Mouse (Mus musculus) heart, postnatal 0 days (tissue): ENCODE data around the gene Ep400. TPM values are rescaled to one million over a fixed set of nuclear protein-coding genes. Genes with fewer than 3 reads are reported as not detected.

Experiments used
- ATAC-seq: fragments of 200-750 bp; cut with Nextera tagmentation; 2 replicates; pipeline ENCODE4 v1.8.0; 2017; ENCODE audit warnings: low read depth, moderate number of reproducible peaks, moderate library complexity; ENCODE audit not compliant: insufficient read depth
- DNase-seq: peaks from one replicate; pipeline ENCODE4 v3.0.0-alpha.2; 2016; ENCODE audit warnings: low spot score
- H3K27ac ChIP-seq: fragments of 300-500 bp; sonication (generic); 2 replicates; pipeline ENCODE4 v1.5.1; 2014; ENCODE audit warnings: low read depth, mild to moderate bottlenecking
- H3K27me3 ChIP-seq: fragments of 300-500 bp; sonication (generic); 2 replicates; pipeline ENCODE4 v1.6.1; 2014; ENCODE audit warnings: low read length, mixed read lengths; ENCODE audit not compliant: control insufficient read depth, insufficient read depth
- H3K36me3 ChIP-seq: fragments of 300-500 bp; sonication (generic); replicated peaks from 2 replicates; pipeline ENCODE4 v1.6.1; 2014; ENCODE audit warnings: low read length, mixed read lengths; ENCODE audit not compliant: control insufficient read depth, insufficient read depth
- H3K4me1 ChIP-seq: fragments of 300-500 bp; sonication (generic); 2 replicates; pipeline ENCODE4 v1.6.1; 2014; ENCODE audit warnings: antibody characterized with exemption; ENCODE audit not compliant: control insufficient read depth, insufficient read depth
- H3K4me2 ChIP-seq: fragments of 300-500 bp; sonication (generic); 2 replicates; pipeline ENCODE4 v1.6.1; 2014; ENCODE audit warnings: low read depth, mild to moderate bottlenecking, low read length, moderate library complexity
- H3K4me3 ChIP-seq: fragments of 300-500 bp; sonication (generic); 2 replicates; pipeline ENCODE4 v1.5.1; 2014; ENCODE audit warnings: low read depth, low read length
- H3K9ac ChIP-seq: fragments of 300-500 bp; sonication (generic); replicated peaks from 2 replicates; pipeline ENCODE4 v1.6.1; 2014; ENCODE audit warnings: low read depth, low read length, mixed read lengths
- H3K9me3 ChIP-seq: fragments of 300-500 bp; sonication (generic); replicated peaks from 2 replicates; pipeline ENCODE4 v1.6.1; 2016; ENCODE audit warnings: low read length; ENCODE audit not compliant: control insufficient read depth
- CTCF ChIP-seq: IDR thresholded peaks from 2 replicates; pipeline ENCODE4 v1.5.1; 2016; ENCODE audit warnings: antibody characterized with exemption, control low read depth, low read depth
- EP300 ChIP-seq: IDR thresholded peaks from 2 replicates; pipeline ENCODE4 v1.6.1; 2016; ENCODE audit warnings: antibody characterized with exemption, low read depth
- WGBS: fragments of 180-500 bp; shearing (Covaris S2); extraction: QIAGEN DNeasy Blood & Tissue Kit; methylation state at CpG from one replicate; pipeline ENCODE4 v1.1.7; 2014; 5-methylcytosine and 5-hydroxymethylcytosine counted together
- polyA plus RNA-seq: library from polyadenylated mRNA; unstranded; fragments of >200 nt; fragmentation: Nextera tagmentation; extraction: Ambion mirVana; gene quantifications from 2 replicates; pipeline ENCODE4 v1.2.1, GENCODE M21; 2015
- total RNA-seq: library from RNA; depleted of rRNA; stranded (reverse); fragments of >200 nt; gene quantifications from 2 replicates; pipeline ENCODE4 v1.2.3, GENCODE M21; 2014; ENCODE audit warnings: low replicate concordance

The Ep400 gene
- total and polyA plus RNA-seq, 2 experiments from 2014 or later = 12.7 to 21.9 TPM

DNA sequence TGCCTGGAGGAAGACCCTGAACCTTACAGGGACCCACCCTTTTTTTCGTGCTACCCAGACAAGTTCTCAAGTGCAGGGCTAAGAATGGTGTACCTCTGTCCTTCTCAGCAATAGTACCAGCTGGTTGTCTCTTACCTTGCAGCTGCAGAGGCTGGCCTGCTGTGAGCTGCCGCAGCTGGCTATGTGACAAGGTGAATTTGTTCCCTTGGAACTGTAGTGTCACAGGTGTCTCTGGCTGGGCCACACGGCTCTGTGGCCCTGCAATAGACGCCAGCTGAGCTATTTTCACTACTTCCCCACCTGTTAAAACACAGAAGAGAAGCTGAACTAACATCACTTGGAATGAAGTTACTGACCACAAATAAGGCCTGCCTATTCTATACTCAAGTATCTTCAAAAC is 71.9 kb downstream of the Ep400 start:
- Histone ChIP-seq H3K4me3 (no peak overlapping the region), H3K4me1 (no peaks in the 10 kb centered on the region), H3K27ac (no peak overlapping the region), H3K27me3 (no peaks in the 10 kb centered on the region), H3K36me3 (peaks cover 94% of the 10 kb centered on the region), H3K9me3 (no peaks in the 10 kb centered on the region), H3K9ac (no peak overlapping the region), H3K4me2 (no peak overlapping the region)
- ATAC-seq (no peak), DNase-seq (no peak)
- no peak for TF ChIP-seq EP300
- no peak for TF ChIP-seq CTCF
- 82% methylated on average over 4 of the region's 4 CpGs for WGBS

DNA sequence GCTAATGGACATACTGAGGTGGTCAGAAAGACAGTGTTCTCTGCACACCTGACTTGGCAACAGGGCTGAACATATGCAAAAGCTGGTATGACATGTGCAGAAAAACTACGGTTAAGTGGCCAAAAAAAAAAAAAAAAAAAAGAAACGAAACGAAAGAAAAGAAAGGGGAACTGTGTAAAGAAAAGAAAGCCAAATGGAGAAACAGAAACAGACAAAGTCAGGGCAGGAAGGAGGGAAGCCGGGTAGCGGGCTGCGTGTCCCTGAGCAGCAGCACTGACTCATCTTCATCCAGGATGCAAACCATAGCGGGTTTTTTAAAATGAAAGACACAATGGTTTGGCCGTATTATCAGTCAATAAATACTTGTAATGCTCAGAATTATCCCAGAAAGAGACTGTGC is 88.5 kb downstream of the Ep400 start:
- DNase-seq (no peak), ATAC-seq (no peak)
- no peak overlapping the region for H3K27ac ChIP-seq
- 80% methylated on average over 8 of the region's 8 CpGs for WGBS
- H3K36me3 ChIP-seq = peaks cover 96% of the 10 kb centered on the region
- H3K4me1 ChIP-seq = no peaks in the 10 kb centered on the region
- no peak for TF ChIP-seq CTCF
- no peak for TF ChIP-seq EP300
- H3K4me2 ChIP-seq = no peak overlapping the region
- no peaks in the 10 kb centered on the region for H3K27me3 ChIP-seq
- H3K9me3 ChIP-seq = no peaks in the 10 kb centered on the region
- no peak overlapping the region for H3K9ac ChIP-seq
- H3K4me3 ChIP-seq = no peak overlapping the region

DNA sequence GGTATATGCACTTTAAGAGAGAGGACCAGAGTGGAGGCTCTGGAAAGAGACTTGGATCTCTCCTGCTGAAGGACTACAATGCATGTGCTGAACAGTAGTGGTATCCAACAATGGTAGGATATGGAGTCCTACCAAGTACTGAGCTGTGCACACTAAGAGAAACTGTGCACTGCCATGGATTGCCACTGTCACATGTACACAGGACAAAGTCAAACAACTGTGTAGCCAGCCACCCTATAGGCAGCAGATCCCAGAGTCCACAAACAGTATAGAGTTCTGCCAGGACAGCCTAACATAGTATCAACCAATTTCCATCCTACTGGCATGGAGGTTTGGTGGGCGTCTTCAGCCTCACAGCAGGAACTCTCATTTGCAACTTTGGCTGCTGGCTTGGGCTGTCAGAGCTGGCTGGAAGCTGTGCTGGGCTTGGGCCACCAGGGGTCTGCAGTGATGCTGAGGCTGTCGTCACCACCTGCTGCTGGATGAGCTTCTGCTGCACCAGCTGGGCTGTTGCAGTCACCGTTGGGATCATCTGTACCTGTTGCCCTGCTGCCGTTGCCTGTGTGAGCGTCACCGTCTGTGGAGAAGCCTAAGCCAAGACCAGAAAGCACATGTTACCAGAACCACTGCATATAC is 104.9 kb downstream of the Ep400 start:
- ATAC-seq = no peak
- Histone ChIP-seq H3K9ac (no peak overlapping the region), H3K4me2 (no peak overlapping the region), H3K4me3 (no peak overlapping the region), H3K27me3 (no peaks in the 10 kb centered on the region), H3K9me3 (no peaks in the 10 kb centered on the region), H3K27ac (no peak overlapping the region), H3K36me3 (peaks cover 86% of the 10 kb centered on the region), H3K4me1 (no peaks in the 10 kb centered on the region)
- no peak for DNase-seq
- WGBS = 63% methylated on average over 6 of the region's 6 CpGs
- no peak for TF ChIP-seq CTCF
- TF ChIP-seq EP300 = no peak

DNA sequence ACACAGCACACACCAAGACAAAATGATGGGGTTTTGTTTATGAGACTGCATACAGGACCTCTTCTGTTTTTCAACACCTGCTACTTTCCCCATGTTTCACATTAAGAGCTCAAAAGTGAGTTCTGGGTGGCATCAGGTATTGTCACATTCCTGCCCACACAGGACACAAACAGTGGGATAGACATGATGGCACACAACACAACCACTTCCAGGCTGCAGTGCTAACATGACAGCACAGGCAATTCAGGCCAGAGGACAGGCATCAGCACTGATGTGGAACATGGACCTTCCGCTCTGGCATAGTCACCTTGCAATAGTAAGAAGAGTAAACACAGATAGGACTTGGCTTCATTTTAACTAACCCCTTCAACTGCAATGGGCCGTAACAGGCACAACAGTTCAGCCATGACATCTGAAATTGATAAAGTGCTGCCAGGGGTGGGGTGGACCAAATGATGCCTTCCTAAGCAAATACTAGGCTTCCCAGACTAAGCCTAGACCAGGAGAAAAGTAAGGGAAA is 105.7 kb downstream of the Ep400 start:
- WGBS = 90% methylated on average over 2 of the region's 2 CpGs
- Histone ChIP-seq H3K36me3 (peaks cover 86% of the 10 kb centered on the region), H3K9me3 (no peaks in the 10 kb centered on the region), H3K9ac (no peak overlapping the region), H3K27ac (no peak overlapping the region), H3K27me3 (no peaks in the 10 kb centered on the region), H3K4me3 (no peak overlapping the region), H3K4me2 (no peak overlapping the region), H3K4me1 (no peaks in the 10 kb centered on the region)
- DNase-seq = no peak
- no peak for ATAC-seq
- TF ChIP-seq CTCF = no peak
- TF ChIP-seq EP300 = no peak

DNA sequence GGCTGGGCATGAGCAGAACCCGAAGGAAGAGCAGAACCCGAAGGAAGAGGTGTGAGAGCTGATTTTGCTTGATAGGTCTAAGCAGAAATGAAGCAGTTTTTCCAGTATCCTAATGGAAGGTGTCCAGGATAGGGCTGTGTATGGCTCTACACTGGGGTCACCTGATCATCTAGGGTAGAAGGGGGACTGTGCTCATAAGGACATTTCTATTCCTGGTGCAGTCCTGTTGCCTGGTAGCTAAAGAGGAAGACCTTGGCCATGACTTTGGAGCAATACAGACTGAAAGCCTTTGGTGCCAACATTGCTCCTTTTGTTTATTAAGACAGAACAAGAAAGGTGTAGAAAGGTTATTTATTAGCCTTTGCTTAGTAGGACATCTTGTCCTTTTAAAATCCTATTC is 106.5 kb downstream of the Ep400 start:
- Histone ChIP-seq H3K36me3 (peaks cover 84% of the 10 kb centered on the region), H3K4me2 (no peak overlapping the region)
- DNase-seq = no peak

DNA sequence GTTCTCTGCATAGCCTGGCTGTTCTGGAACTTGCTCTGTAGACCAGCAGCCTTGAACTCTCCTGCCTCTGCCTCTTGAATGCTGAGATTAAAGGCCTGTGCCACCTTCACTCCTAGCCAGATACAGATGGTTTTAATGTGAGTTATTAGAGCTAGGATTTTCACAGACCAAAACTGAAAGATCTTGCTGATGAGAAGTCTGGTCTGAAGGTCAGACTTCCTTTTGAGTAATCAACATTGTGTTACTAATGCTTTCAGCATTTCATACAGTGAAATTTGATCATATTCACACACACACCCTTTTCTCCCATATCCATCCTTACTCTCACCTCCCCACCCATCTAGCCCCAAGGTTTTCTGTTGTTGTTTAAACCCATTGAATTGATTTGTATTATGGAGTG is 110.8 kb downstream of the Ep400 start:
- ATAC-seq (no peak), DNase-seq (no peak)
- no peak for TF ChIP-seq CTCF
- H3K36me3 ChIP-seq = peaks cover 81% of the 10 kb centered on the region
- no peaks in the 10 kb centered on the region for H3K27me3 ChIP-seq
- H3K4me1 ChIP-seq = no peaks in the 10 kb centered on the region
- no peak overlapping the region for H3K4me2 ChIP-seq
- no peak overlapping the region for H3K4me3 ChIP-seq
- H3K9ac ChIP-seq = no peak overlapping the region
- H3K9me3 ChIP-seq = no peaks in the 10 kb centered on the region
- no peak overlapping the region for H3K27ac ChIP-seq

More for the DNA sequence above, 106.5 kb downstream of the Ep400 start:
- 71% methylated on average over 2 of the region's 2 CpGs for WGBS
- Histone ChIP-seq H3K27me3 (no peaks in the 10 kb centered on the region), H3K27ac (no peak overlapping the region), H3K9ac (no peak overlapping the region), H3K9me3 (no peaks in the 10 kb centered on the region), H3K4me3 (no peak overlapping the region), H3K4me1 (no peaks in the 10 kb centered on the region)
- no peak for ATAC-seq
- TF ChIP-seq EP300 (no peak), CTCF (no peak)
